Mouse (Mus musculus) heart, embryonic 14.5 days (tissue): Measurements from ENCODE around the gene Erich6. TPM values are rescaled to one million over a fixed set of nuclear protein-coding genes. Genes with fewer than 3 reads are reported as not detected.

ENCODE experiments used
- ATAC-seq: fragments of 200-750 bp; cut with Nextera tagmentation; 2 replicates; pipeline ENCODE4 v1.8.0; 2017; ENCODE audit warnings: low read depth, moderate TSS enrichment; ENCODE audit not compliant: insufficient number of reproducible peaks, insufficient read depth, low FRiP score
- H3K27ac ChIP-seq, 2 experiments: fragments of 200-500 bp in 1 of 2; fragments of 300-500 bp in 1 of 2; sonication (generic) in 1 of 2; replicated peaks in 1 of 2; 2 replicates each; pipeline ENCODE4 v1.5.1; 2012 to 2014; ENCODE audit warnings: low read depth in 2 of 2, low read length in 2 of 2, control low read depth in 1 of 2, mild to moderate bottlenecking in 1 of 2, mixed read lengths in 1 of 2; ENCODE audit not compliant: control insufficient read depth in 1 of 2, insufficient read depth in 1 of 2
- H3K27me3 ChIP-seq: fragments of 300-500 bp; sonication (generic); 2 replicates; pipeline ENCODE4 v1.6.1; 2014; ENCODE audit warnings: mild to moderate bottlenecking, low read length, control low read depth; ENCODE audit not compliant: control insufficient read depth, insufficient read depth
- H3K36me3 ChIP-seq: fragments of 300-500 bp; sonication (generic); 2 replicates; pipeline ENCODE4 v1.6.1; 2014; ENCODE audit warnings: mild to moderate bottlenecking, control low read depth, low read length, mixed read lengths; ENCODE audit not compliant: control insufficient read depth, insufficient read depth
- H3K4me1 ChIP-seq, 2 experiments: fragments of 200-500 bp in 1 of 2; fragments of 300-500 bp in 1 of 2; sonication (generic) in 1 of 2; 2 replicates each; pipeline ENCODE4 v1.6.1; 2012 to 2014; ENCODE audit warnings: low read length in 2 of 2, control low read depth in 1 of 2, mixed read lengths in 1 of 2; ENCODE audit not compliant: control insufficient read depth in 2 of 2, insufficient read depth in 2 of 2
- H3K4me2 ChIP-seq: fragments of 300-500 bp; sonication (generic); 2 replicates; pipeline ENCODE4 v1.6.1; 2014; ENCODE audit warnings: mild to moderate bottlenecking, low read length
- H3K4me3 ChIP-seq, 2 experiments: fragments of 200-500 bp in 1 of 2; fragments of 300-500 bp in 1 of 2; sonication (generic) in 1 of 2; 2 replicates each; pipeline ENCODE4 v1.5.1; 2012 to 2014; ENCODE audit warnings: low read length in 2 of 2, mild to moderate bottlenecking in 2 of 2, control low read depth in 1 of 2, low read depth in 1 of 2, moderate library complexity in 1 of 2; ENCODE audit not compliant: control insufficient read depth in 1 of 2, insufficient read depth in 1 of 2
- H3K9ac ChIP-seq: fragments of 300-500 bp; sonication (generic); 2 replicates; pipeline ENCODE4 v1.6.1; 2014; ENCODE audit warnings: mild to moderate bottlenecking, low read length
- H3K9me3 ChIP-seq: fragments of 300-500 bp; sonication (generic); 2 replicates; pipeline ENCODE4 v1.6.1; 2016; ENCODE audit warnings: low read length, control low read depth; ENCODE audit not compliant: control insufficient read depth
- WGBS: fragments of 180-500 bp; shearing (Covaris S2); extraction: QIAGEN DNeasy Blood & Tissue Kit; methylation state at CpG from one replicate; pipeline ENCODE4 v1.1.7; 2014; 5-methylcytosine and 5-hydroxymethylcytosine counted together
- polyA plus RNA-seq: library from polyadenylated mRNA; unstranded; fragments of >200 nt; fragmentation: Nextera tagmentation; extraction: Ambion mirVana; gene quantifications from 2 replicates; pipeline ENCODE4 v1.2.1, GENCODE M21; 2014

Erich6 gene
- polyA plus RNA-seq, 1 experiment from 2014 or later: 0.20 TPM

GRCm38 (mm10) chr3:58679996-58680395, 43.0 kb upstream of the Erich6 start:
- Histone ChIP-seq H3K27ac (peak overlapping the region; percentile 21 to 51), H3K4me1 (peaks cover 12 to 45% of the 10 kb centered on the region in 2 experiments), H3K4me2 (peak overlapping the region; percentile 2; the same call in 1 of the 2 replicates), H3K9ac (no peak overlapping the region), H3K4me3 (no peak overlapping the region), H3K36me3 (peaks cover 17% of the 10 kb centered on the region), H3K9me3 (no peaks in the 10 kb centered on the region), H3K27me3 (no peaks in the 10 kb centered on the region)
- 32% methylated on average over 4 of the region's 4 CpGs for WGBS
- 0 out of 2 replicates have a peak, but pooled peaks have one; percentile 43 for ATAC-seq

DNA sequence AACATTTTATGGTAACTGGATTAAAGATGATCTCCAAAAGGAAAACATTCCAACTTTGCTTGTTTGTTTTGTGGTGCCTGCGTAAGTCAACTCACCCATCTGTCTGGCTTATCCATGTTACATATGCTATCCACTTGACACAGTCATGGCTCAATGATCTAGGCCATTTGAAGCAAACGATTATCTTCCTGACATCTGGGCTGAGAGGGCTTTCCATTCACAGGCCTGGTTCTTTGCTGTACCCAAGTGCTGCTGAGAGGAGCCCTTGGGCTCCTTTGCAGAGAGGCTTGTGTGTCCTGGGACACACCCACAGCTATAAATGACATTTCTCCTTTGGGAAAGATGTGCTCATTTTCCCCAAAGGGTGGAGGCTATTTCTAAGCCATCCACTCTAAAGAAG, 41.9 kb upstream of the Erich6 start:
- H3K4me2 ChIP-seq: no peak overlapping the region
- H3K4me3 ChIP-seq: no peak overlapping the region
- no peak overlapping the region for H3K9ac ChIP-seq
- H3K27me3 ChIP-seq: no peaks in the 10 kb centered on the region
- H3K9me3 ChIP-seq: no peaks in the 10 kb centered on the region
- H3K27ac ChIP-seq: no peak overlapping the region
- peaks cover 12 to 45% of the 10 kb centered on the region in 2 experiments for H3K4me1 ChIP-seq
- ATAC-seq: no peak
- 53% methylated on average over 2 of the region's 2 CpGs for WGBS
- H3K36me3 ChIP-seq: peaks cover 27% of the 10 kb centered on the region

DNA sequence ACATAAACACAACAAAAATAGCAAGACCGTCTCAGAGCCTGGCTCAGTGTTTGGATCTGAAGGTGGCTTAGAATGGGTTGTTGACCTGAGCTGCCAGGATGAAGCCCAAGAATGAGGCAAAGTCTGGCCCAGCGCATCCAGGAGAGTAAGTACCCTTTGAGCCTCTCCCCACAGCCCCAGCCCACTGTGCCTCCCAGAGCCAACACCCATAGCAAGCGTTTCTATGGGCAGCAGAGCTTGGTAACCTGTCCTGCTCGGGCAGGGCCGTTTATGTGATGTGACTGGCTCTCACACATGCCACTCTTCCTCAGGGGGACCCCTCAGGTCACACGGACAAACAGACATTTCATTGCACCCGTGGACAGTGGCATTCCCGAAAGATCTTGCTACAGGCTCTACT, 41.4 kb upstream of the Erich6 start:
- H3K27me3 ChIP-seq: no peaks in the 10 kb centered on the region
- 54% methylated on average over 8 of the region's 8 CpGs for WGBS
- H3K4me2 ChIP-seq: no peak overlapping the region
- no peak for ATAC-seq
- peak overlapping the region; percentile 12; the same call in 1 of the 2 replicates for H3K9ac ChIP-seq
- H3K36me3 ChIP-seq: peaks cover 29% of the 10 kb centered on the region
- H3K4me1 ChIP-seq: peaks cover 12 to 45% of the 10 kb centered on the region in 2 experiments
- no peaks in the 10 kb centered on the region for H3K9me3 ChIP-seq
- H3K27ac ChIP-seq: no peak overlapping the region
- H3K4me3 ChIP-seq: no peak overlapping the region

DNA sequence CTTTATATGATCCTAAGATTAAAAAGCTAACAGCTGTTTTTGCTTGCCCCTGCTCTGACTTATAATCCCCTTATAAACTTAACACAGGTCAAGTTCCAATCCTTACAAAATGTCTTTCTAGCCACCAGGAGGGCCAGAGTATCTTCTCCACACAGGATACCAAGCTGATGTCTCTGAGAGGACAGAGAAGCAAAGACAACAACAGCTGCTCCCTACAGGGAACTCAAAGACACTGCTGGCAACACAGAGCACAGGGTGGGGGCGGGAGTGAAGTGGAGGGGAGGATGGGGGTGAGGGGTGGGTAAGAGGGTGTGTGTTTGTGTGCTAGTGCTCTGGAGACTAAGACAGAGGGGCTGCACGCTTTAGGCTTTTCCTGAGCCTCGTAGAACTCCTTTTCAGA, 40.6 kb upstream of the Erich6 start:
- Histone ChIP-seq H3K9me3 (no peaks in the 10 kb centered on the region), H3K4me1 (peaks cover 12 to 47% of the 10 kb centered on the region in 2 experiments), H3K4me3 (no peak overlapping the region), H3K9ac (no peak overlapping the region), H3K4me2 (no peak overlapping the region), H3K27me3 (no peaks in the 10 kb centered on the region), H3K36me3 (peaks cover 26% of the 10 kb centered on the region), H3K27ac (no peak overlapping the region)
- 73% methylated on average over 3 of the region's 3 CpGs for WGBS
- ATAC-seq: no peak

DNA sequence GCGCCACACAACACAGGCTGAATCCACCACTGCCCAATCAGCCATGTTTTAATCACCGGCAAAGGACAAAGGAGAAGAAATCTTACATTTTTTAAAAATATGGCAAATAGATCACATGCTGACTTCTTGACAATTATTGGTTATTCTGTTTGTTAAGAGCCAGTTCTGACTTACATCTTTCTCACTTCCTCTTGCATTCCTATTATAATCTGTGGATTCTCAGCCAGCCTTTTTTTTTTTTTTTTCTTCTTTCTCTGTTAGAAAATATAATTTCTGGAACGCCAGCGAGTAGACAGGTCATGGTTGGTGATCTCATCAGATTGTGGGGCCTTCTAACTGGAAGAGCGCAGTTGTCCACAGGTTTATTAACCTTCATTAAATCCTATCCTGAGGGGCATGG, 36.3 kb upstream of the Erich6 start:
- Histone ChIP-seq H3K4me2 (no peak overlapping the region), H3K4me3 (no peak overlapping the region), H3K9me3 (no peaks in the 10 kb centered on the region), H3K27me3 (no peaks in the 10 kb centered on the region), H3K4me1 (peaks cover 2 to 14% of the 10 kb centered on the region in 2 experiments; a peak in 3 of 4 replicates), H3K27ac (no peak overlapping the region), H3K9ac (no peak overlapping the region), H3K36me3 (peaks cover 26% of the 10 kb centered on the region)
- WGBS: 96% methylated on average over 5 of the region's 5 CpGs
- no peak for ATAC-seq

- no peak overlapping the region for H3K9ac ChIP-seq
- H3K36me3 ChIP-seq: peaks cover 26% of the 10 kb centered on the region
- no peak overlapping the region for H3K4me3 ChIP-seq
- H3K4me1 ChIP-seq: peaks cover 0 to 10% of the 10 kb centered on the region in 2 experiments; a peak in 2 of 4 replicates
- no peaks in the 10 kb centered on the region for H3K9me3 ChIP-seq
- H3K4me2 ChIP-seq: no peak overlapping the region
- H3K27me3 ChIP-seq: no peaks in the 10 kb centered on the region
- no peak for ATAC-seq
- 61% methylated on average over 4 of the region's 4 CpGs for WGBS
- no peak overlapping the region for H3K27ac ChIP-seq
Observed at GRCm38 (mm10) chr3:58672481-58673183, 35.6 kb upstream of the Erich6 start.

DNA sequence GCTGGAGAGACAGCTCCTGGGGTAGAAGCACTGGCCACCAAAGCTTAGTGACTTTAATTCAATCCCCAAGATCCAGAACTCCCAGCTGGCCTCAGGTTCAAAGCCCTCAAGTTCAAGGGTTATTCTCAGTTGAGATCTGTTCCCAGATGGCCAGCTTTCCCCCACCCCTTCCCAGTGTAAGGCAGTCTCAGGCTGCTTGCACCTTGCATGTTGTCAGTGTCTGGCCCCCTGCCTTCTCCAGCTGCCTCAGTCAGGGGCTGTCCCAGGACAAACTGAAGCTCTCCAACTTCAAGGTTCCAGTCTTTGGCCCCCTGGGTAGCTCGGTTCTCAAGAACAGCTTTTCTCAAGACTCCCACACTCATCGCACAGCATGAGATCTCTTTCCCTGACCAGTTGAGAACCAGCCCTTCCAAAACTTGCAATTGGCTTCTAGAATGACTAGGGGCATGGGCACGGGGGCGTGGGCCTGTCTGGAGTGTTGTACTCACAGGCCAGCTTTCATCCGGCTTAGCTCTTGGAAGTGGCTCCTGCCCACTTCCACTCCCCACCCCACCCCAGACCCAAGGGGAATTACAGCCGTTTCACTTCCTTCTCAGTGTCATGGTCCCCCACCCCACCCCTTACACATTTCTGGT, 34.7 kb upstream of the Erich6 start:
- no peak for ATAC-seq
- Histone ChIP-seq H3K9me3 (no peaks in the 10 kb centered on the region), H3K9ac (no peak overlapping the region), H3K4me2 (no peak overlapping the region), H3K27me3 (no peaks in the 10 kb centered on the region), H3K4me1 (peaks cover 0 to 6% of the 10 kb centered on the region in 2 experiments; a peak in 2 of 4 replicates), H3K36me3 (peaks cover 26% of the 10 kb centered on the region), H3K27ac (no peak overlapping the region), H3K4me3 (no peak overlapping the region)
- 57% methylated on average over 6 of the region's 6 CpGs for WGBS
